Mouse (Mus musculus) layer of hippocampus, adult 9-10 months (tissue): ENCODE measurements around the gene Ap3m1.
A peak's percentile ranks its signal among the peaks of the same experiment; 100 is the strongest.

Source experiments
- DNase-seq: peaks from one replicate; pipeline ENCODE4 v3.0.0; 2022; ENCODE audit warnings: low spot score

Ap3m1 gene

GRCm38 (mm10) chr14:21013800-21014334, 38.4 kb downstream of the Ap3m1 start:
- no peak for DNase-seq

GRCm38 (mm10) chr14:20999617-21000016, 52.7 kb downstream of the Ap3m1 start:
- DNase-seq, result no peak

GRCm38 (mm10) chr14:20997548-20997947, 54.8 kb downstream of the Ap3m1 start:
- DNase-seq, result no peak

GRCm38 (mm10) chr14:20996361-20996760, 55.9 kb downstream of the Ap3m1 start:
- DNase-seq, result no peak

GRCm38 (mm10) chr14:20995497-20995896, 56.8 kb downstream of the Ap3m1 start:
- DNase-seq, result no peak

GRCm38 (mm10) chr14:20994475-20994874, 57.8 kb downstream of the Ap3m1 start:
- DNase-seq, result no peak

- DNase-seq, result peak; percentile 49
Measured at GRCm38 (mm10) chr14:20993067-20993691, 59.1 kb downstream of the Ap3m1 start.

GRCm38 (mm10) chr14:20991492-20991891, 60.8 kb downstream of the Ap3m1 start:
- no peak for DNase-seq

- no peak for DNase-seq
Measured at GRCm38 (mm10) chr14:20985482-20985881, 66.8 kb downstream of the Ap3m1 start.

- no peak for DNase-seq
Measured at GRCm38 (mm10) chr14:20983832-20984231, 68.5 kb downstream of the Ap3m1 start.
